Mouse (Mus musculus) ES-Bruce4 (cell line): ENCODE results near the gene Gpn3.

Source experiments
- CTCF ChIP-seq: IDR thresholded peaks from one replicate; pipeline ENCODE4 v1.8.1; 2011; ENCODE audit warnings: low read depth, low read length
- POLR2A ChIP-seq: IDR thresholded peaks from one replicate; pipeline ENCODE4 v1.8.1; 2011; ENCODE audit warnings: low read length; ENCODE audit not compliant: insufficient read depth

DNA sequence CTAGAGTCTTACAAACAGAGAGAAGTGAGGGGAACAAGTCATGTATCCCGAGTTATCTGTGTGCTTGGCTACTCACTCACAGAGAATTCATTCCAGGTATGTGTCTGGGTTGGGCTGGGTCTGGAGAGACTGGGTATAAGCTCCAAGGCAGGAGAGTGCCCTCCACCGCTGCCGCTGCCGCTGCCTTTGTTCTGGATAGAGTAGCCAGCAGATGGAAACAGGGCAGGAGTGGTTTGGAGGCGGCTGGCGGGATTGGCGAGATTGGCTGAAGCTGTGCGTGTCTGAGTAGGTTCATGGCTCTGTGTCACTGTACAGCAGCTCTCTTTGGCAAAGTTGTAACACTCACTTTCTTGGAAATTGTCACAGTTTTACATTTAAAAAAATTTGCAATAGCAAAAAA lies 48.2 kb upstream of the Gpn3 start:
- TF ChIP-seq CTCF (no peak), POLR2A (no peak)
